Mouse (Mus musculus): ENCODE results near the gene Cadm2. TPM values are rescaled to one million over a fixed set of nuclear protein-coding genes. Genes with fewer than 3 reads are reported as not detected.

The Cadm2 gene
- polyA plus RNA-seq, 2 experiments = 2.8 to 3.8 TPM

DNA sequence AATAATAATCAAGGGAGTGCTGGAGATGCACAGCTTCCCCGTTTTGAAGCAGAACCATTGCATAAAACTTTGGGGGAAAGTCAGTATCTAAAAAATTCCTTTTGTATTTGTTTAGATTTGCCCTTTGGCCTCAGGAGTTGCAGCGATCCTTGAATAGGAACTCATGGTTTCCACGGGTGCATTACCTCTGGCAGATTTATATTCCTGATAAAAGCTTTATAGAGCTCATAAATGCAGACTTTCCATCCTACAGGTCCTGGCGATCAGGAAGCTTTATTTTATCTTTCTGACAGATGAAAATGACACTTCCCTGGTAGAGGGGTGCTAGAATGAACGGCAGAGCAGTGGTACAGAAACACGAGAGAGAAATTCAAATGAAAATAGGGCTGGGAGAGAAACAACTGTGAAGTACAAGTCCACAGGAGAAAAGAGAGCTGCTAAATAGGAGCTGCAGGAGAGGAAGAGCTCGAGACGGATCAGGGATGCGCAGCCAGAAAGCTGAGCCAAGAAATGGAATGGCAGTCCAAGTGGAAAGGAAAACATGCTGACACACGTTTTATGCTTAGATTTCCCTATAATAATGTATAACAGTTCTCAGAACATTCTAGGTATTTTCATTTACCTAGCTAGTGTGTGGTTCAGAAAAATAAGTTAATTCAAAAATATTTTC lies 274.0 kb downstream of the Cadm2 start:
- ATAC-seq (ENCODE audit: low FRiP score, low read depth) = no peak

DNA sequence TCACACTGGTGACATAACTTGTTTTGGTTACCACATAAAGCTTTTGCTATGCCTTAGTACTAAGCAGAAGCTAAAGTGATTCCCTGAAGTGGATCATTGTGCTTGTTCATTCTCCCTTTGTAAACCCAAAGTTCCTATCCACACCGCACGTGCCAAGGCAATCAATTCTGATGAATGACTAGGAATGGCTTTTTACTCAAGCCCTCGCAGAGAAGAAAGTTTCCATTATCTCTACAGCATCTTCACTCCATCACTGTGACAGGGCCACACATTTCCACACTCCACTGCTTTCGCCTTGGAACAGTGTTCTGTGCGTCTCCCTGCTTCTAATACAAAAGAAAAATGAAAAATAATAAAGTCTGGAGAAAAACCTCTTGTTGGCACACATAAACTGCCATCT lies 276.5 kb downstream of the Cadm2 start:
- ATAC-seq (ENCODE audit: low FRiP score, low read depth) (no peak), DNase-seq (ENCODE audit: low spot score) (no peak)
- H3K36me3 ChIP-seq (ENCODE audit: control insufficient read depth, insufficient read depth, low read length) = no peaks in the 10 kb centered on the region
- no peak overlapping the region for H3K4me3 ChIP-seq (replicated peaks; ENCODE audit: low read length)
- no peaks in the 10 kb centered on the region for H3K27me3 ChIP-seq (ENCODE audit: control insufficient read depth, insufficient read depth, low read length)
- H3K9ac ChIP-seq (ENCODE audit: low read depth, low read length, severe bottlenecking) = no peak overlapping the region
- H3K9me3 ChIP-seq (ENCODE audit: control insufficient read depth, low read length) = no peaks in the 10 kb centered on the region
- H3K27ac ChIP-seq (replicated peaks; ENCODE audit: low read depth, low read length) = no peak overlapping the region
- H3K4me1 ChIP-seq (ENCODE audit: control insufficient read depth, insufficient read depth, low read length) = no peaks in the 10 kb centered on the region
- WGBS = 56% methylated on average over 5 of the region's 5 CpGs
- TF ChIP-seq POLR2A (IDR thresholded peaks at IDR 0.05; ENCODE audit: borderline replicate concordance, extremely low read depth, insufficient read depth, insufficient read length) = no peak
- H3K4me2 ChIP-seq (replicated peaks; ENCODE audit: low read depth, low read length, severe bottlenecking) = no peak overlapping the region

More for the DNA sequence above, 274.0 kb downstream of the Cadm2 start:
- Histone ChIP-seq H3K4me1 (ENCODE audit: control insufficient read depth, insufficient read depth, low read length) (no peaks in the 10 kb centered on the region), H3K4me2 (replicated peaks; ENCODE audit: low read depth, low read length, severe bottlenecking) (no peak overlapping the region), H3K4me3 (replicated peaks; ENCODE audit: low read length) (no peak overlapping the region), H3K9me3 (ENCODE audit: control insufficient read depth, low read length) (no peaks in the 10 kb centered on the region), H3K27me3 (ENCODE audit: control insufficient read depth, insufficient read depth, low read length) (no peaks in the 10 kb centered on the region), H3K36me3 (ENCODE audit: control insufficient read depth, insufficient read depth, low read length) (no peaks in the 10 kb centered on the region), H3K9ac (ENCODE audit: low read depth, low read length, severe bottlenecking) (no peak overlapping the region), H3K27ac (replicated peaks; ENCODE audit: low read depth, low read length) (no peak overlapping the region)
- 31% methylated on average over 10 of the region's 10 CpGs for WGBS
- no peak for TF ChIP-seq POLR2A (IDR thresholded peaks at IDR 0.05; ENCODE audit: borderline replicate concordance, extremely low read depth, insufficient read depth, insufficient read length)
- no peak for DNase-seq (ENCODE audit: low spot score)

DNA sequence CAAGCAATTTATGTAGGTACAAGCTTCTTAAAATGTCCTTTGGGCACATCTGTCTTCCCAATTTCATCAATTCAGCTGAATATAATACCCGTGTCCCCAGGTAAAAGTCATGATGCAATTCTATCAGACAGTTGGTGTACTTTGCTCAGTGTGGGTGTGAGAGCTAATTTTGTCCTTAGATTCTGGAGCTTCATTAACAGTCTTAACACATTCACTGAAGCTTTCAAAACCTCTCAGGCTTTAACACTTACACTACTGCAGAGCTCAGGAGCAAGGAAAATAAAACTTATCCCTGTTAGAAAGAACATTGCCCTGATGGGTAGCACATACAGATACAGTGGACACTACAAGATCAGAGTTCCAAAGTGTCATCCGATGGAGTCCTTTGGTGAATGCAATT lies 309.7 kb downstream of the Cadm2 start:
- no peaks in the 10 kb centered on the region for H3K9me3 ChIP-seq (ENCODE audit: control insufficient read depth, low read length)
- no peak overlapping the region for H3K4me2 ChIP-seq (replicated peaks; ENCODE audit: low read depth, low read length, severe bottlenecking)
- H3K4me3 ChIP-seq (replicated peaks; ENCODE audit: low read length) = no peak overlapping the region
- no peak for DNase-seq (ENCODE audit: low spot score)
- no peak overlapping the region for H3K27ac ChIP-seq (replicated peaks; ENCODE audit: low read depth, low read length)
- TF ChIP-seq POLR2A (IDR thresholded peaks at IDR 0.05; ENCODE audit: borderline replicate concordance, extremely low read depth, insufficient read depth, insufficient read length) = no peak
- 83% methylated on average over 2 of the region's 2 CpGs for WGBS
- H3K4me1 ChIP-seq (ENCODE audit: control insufficient read depth, insufficient read depth, low read length) = no peaks in the 10 kb centered on the region
- no peak overlapping the region for H3K9ac ChIP-seq (ENCODE audit: low read depth, low read length, severe bottlenecking)
- ATAC-seq (ENCODE audit: low FRiP score, low read depth) = no peak
- H3K27me3 ChIP-seq (ENCODE audit: control insufficient read depth, insufficient read depth, low read length) = no peaks in the 10 kb centered on the region
- no peaks in the 10 kb centered on the region for H3K36me3 ChIP-seq (ENCODE audit: control insufficient read depth, insufficient read depth, low read length)

DNA sequence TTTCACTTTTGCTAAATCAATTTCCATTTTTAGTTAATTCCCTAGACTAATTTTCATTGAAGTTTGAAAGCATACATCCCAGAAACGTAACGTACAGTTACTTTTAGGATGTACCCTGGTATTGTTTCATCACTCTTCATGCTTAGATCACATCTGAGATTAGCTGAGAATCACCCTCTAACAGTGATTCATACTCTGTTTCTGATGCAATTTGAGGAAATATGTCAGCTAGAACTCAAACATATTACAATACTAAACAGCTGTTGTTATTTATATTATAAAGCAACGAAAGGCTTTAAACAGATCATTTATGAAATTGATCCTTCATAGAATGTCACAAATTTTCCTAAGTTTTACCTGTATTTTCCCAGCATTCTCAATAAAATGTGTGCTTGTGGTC lies 336.0 kb downstream of the Cadm2 start:
- TF ChIP-seq POLR2A (IDR thresholded peaks at IDR 0.05; ENCODE audit: borderline replicate concordance, extremely low read depth, insufficient read depth, insufficient read length) = no peak
- no peaks in the 10 kb centered on the region for H3K4me1 ChIP-seq (ENCODE audit: control insufficient read depth, insufficient read depth, low read length)
- no peak overlapping the region for H3K9ac ChIP-seq (ENCODE audit: low read depth, low read length, severe bottlenecking)
- H3K27me3 ChIP-seq (ENCODE audit: control insufficient read depth, insufficient read depth, low read length) = no peaks in the 10 kb centered on the region
- H3K27ac ChIP-seq (replicated peaks; ENCODE audit: low read depth, low read length) = no peak overlapping the region
- WGBS = 92% methylated on average over 3 of the region's 3 CpGs
- H3K4me3 ChIP-seq (replicated peaks; ENCODE audit: low read length) = no peak overlapping the region
- ATAC-seq (ENCODE audit: low FRiP score, low read depth) (no peak), DNase-seq (ENCODE audit: low spot score) (no peak)
- H3K4me2 ChIP-seq (replicated peaks; ENCODE audit: low read depth, low read length, severe bottlenecking) = no peak overlapping the region
- H3K9me3 ChIP-seq (ENCODE audit: control insufficient read depth, low read length) = no peaks in the 10 kb centered on the region
- H3K36me3 ChIP-seq (ENCODE audit: control insufficient read depth, insufficient read depth, low read length) = no peaks in the 10 kb centered on the region

DNA sequence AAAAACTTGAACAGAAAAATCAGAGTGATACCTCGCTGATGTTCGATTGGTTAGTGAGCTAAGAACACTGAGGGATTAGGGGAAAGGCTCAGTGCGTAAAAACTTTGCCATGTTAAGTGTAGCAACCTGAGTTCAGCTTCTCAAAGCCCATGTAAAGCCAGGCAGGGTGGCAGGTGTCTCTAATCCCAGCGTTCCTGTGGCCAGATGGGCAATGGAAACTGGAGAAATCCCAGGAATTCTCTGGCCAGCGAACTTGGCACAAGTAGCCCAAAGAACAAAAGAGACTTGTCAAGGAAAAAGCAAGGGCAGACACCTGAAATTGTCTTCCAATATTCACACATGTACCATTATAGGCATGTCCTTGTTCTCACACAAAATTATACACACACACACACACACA lies 377.1 kb downstream of the Cadm2 start:
- ATAC-seq (ENCODE audit: low FRiP score, low read depth) (no peak), DNase-seq (ENCODE audit: low spot score) (no peak)
- H3K4me2 ChIP-seq (replicated peaks; ENCODE audit: low read depth, low read length, severe bottlenecking) = no peak overlapping the region
- no peak overlapping the region for H3K27ac ChIP-seq (replicated peaks; ENCODE audit: low read depth, low read length)
- H3K9me3 ChIP-seq (ENCODE audit: control insufficient read depth, low read length) = no peaks in the 10 kb centered on the region
- H3K36me3 ChIP-seq (ENCODE audit: control insufficient read depth, insufficient read depth, low read length) = no peaks in the 10 kb centered on the region
- no peak overlapping the region for H3K4me3 ChIP-seq (replicated peaks; ENCODE audit: low read length)
- H3K4me1 ChIP-seq (ENCODE audit: control insufficient read depth, insufficient read depth, low read length) = no peaks in the 10 kb centered on the region
- WGBS = 71% methylated on average over 5 of the region's 5 CpGs
- H3K9ac ChIP-seq (ENCODE audit: low read depth, low read length, severe bottlenecking) = no peak overlapping the region
- TF ChIP-seq POLR2A (IDR thresholded peaks at IDR 0.05; ENCODE audit: borderline replicate concordance, extremely low read depth, insufficient read depth, insufficient read length) = no peak
- H3K27me3 ChIP-seq (ENCODE audit: control insufficient read depth, insufficient read depth, low read length) = no peaks in the 10 kb centered on the region
